16 mouse cellular contexts compared by ENCODE assay signal in genomic region chr5:121264593-121264992, GRCm38 (mm10).
"Had no signal": no experiment of that assay in that cellular context is flagged by ENCODE, and none has a peak within 500 bp of the region (broad histone marks: within the 10 kb centered on the region; RNA-seq: fewer than 3 reads in every experiment).

No protein-coding gene starts in this region.

- DNase-seq: kidney, adult 11 months; kidney, adult 9 months; kidney, postnatal 4 days; left cerebral cortex, postnatal 4 days; lung, adult 18-20 months; retina, postnatal 1 day; right cerebral cortex, postnatal 4 days; spleen, adult 18-20 months; thymus, adult 18-20 months; thymus, postnatal 14 days had no signal

- H3K4me2 ChIP-seq: limb, embryonic 13.5 days; midbrain, embryonic 15.5 days; neural tube, embryonic 12.5 days had no signal

- H3K4me3 ChIP-seq: layer of hippocampus, adult 2 months; limb, embryonic 13.5 days; midbrain, embryonic 10.5 days; midbrain, embryonic 15.5 days; neural tube, embryonic 12.5 days had no signal

- ATAC-seq: midbrain, embryonic 15.5 days had no signal

- H3K27ac ChIP-seq: kidney, postnatal 0 days; layer of hippocampus, adult 2 months; limb, embryonic 13.5 days; midbrain, embryonic 10.5 days; midbrain, embryonic 15.5 days; neural tube, embryonic 12.5 days had no signal

- H3K9ac ChIP-seq: limb, embryonic 13.5 days; midbrain, embryonic 15.5 days; neural tube, embryonic 12.5 days had no signal

- H3K4me1 ChIP-seq: limb, embryonic 13.5 days; midbrain, embryonic 10.5 days; midbrain, embryonic 15.5 days; neural tube, embryonic 12.5 days had no signal

- H3K9me3 ChIP-seq: limb, embryonic 13.5 days; midbrain, embryonic 10.5 days; midbrain, embryonic 15.5 days; neural tube, embryonic 12.5 days had no signal

- H3K27me3 ChIP-seq: limb, embryonic 13.5 days; midbrain, embryonic 15.5 days; neural tube, embryonic 12.5 days had no signal
